Mouse (Mus musculus) liver, embryonic 14.5 days (tissue): Measurements from ENCODE around the gene Ptprt.

Source experiments
- CTCF ChIP-seq: IDR thresholded peaks from 2 replicates; pipeline ENCODE4 v1.5.1; 2016; ENCODE audit warnings: antibody characterized with exemption, low read depth, control low read depth
- EP300 ChIP-seq: IDR thresholded peaks from 2 replicates; pipeline ENCODE4 v1.6.1; 2016; ENCODE audit warnings: antibody characterized with exemption, low read depth

GRCm38 (mm10) chr2:161704410-161704809 is 956.5 kb downstream of the Ptprt start:
- TF ChIP-seq CTCF (no peak), EP300 (no peak)
